Mouse (Mus musculus): ENCODE results near the gene Exosc6.
"Not testable (repeated sequence)": the region's sequence is repeated elsewhere in the genome, so short reads cannot be mapped to it uniquely, and the experiment has no call there.

Gene Exosc6

DNA sequence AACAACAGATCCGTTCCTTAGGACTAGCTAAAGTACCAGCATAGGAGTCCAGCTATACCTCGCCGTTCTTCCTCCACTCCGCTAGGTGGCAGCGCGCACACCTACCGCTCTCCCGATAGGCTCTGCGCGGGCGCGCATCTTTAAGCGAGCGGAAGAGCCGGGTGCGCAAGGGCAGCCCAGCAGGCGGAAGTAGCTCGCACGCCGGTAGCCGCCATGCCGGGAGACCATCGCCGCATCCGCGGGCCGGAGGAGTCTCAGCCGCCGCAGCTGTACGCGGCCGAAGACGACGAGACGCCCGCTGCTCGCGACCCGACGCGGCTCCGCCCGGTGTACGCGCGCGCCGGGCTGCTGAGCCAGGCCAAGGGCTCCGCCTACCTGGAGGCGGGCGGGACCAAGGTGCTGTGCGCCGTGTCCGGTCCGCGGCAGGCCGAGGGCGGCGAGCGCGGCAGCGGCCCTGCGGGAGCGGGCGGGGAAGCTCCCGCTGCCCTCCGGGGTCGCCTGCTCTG, at the start of gene Exosc6:
Exosc6 (plus strand) TSS at position 182 of the 506 bp plus-strand sequence.
- in situ Hi-C loops (cut with MseI, MboI): no loop called here

DNA sequence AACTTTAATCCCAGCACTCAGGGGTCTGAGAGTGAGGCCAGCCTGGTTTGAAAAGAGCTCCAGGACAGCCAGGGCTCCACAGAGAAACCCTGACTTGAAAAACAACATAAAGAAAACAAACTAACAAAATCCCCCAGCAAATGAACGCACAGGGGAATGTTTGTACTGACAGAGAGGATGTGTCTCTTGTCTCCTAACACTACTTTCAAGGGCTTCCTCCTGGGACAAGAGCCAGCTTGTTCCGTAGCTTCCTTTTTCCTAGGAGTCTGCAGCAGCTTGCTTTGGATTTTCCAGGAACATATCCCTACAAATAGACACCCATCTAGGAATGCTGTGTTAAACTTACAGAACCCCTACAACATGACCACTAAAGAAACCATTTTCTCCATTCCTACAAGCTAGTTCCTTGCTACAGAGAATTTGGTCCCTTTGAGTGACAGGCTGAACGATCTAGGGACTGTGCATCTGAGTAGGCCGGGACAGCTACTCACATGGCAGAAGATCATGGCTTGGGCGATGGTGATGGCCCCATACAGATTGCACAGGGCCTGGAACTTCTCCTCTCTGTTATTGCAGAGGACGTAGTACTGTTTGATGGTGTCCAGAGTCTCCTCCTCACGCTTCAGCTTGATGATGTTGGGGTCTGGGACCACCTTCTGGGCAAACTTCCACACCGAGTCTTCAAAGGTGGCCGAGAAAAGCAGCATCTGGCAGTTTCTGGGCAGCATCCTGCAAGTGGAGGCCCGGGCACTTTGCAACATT, 45.7 kb upstream of the Exosc6 start:
- in situ Hi-C loops (cut with MseI, MboI): not testable (repeated sequence)

DNA sequence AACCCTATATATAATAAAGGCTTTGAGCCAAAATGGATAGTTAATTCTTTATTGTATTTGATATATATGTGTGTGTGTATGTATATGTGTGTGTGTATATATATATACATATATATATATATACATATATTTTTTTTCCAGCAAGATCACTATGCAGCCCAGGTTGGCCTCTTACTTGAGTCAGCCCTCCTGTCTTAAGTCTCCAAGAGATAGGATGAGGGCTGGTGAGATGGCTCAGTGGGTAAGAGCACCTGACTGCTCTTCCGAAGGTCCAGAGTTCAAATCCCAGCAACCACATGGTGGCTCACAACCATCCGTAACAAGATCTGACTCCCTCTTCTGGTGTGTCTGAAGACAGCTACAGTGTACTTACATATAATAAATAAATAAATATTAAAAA, 29.5 kb upstream of the Exosc6 start:
- in situ Hi-C loops (cut with MseI, MboI): not testable (repeated sequence)

DNA sequence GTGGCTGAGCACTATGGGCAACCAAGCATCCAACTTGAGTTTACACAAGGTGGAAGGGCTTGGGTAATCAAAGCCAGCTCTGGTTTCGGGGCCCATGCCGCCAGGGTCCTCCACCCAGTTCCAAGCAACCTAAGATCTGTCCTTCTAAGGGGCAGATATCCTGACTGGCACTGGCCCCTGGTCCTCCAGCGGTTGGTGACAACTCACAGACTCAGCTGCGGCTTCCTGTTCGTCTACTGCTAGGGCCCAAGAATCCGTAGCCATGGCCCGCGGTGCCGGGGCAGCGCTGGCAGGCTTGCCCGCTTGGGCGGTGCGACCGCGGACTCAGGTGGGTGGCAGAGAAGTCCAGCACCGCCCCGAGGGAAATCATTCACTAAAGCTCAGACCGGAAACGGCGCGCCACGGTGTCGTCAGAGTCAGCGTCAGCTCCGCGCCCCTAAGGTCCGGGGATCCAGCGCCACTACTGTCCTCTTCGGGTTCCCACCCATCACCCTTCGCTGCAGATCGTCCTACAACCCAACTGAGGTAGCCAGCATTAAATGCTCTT, 28.7 kb upstream of the Exosc6 start:
- in situ Hi-C loops (cut with MseI, MboI): no loop called here

DNA sequence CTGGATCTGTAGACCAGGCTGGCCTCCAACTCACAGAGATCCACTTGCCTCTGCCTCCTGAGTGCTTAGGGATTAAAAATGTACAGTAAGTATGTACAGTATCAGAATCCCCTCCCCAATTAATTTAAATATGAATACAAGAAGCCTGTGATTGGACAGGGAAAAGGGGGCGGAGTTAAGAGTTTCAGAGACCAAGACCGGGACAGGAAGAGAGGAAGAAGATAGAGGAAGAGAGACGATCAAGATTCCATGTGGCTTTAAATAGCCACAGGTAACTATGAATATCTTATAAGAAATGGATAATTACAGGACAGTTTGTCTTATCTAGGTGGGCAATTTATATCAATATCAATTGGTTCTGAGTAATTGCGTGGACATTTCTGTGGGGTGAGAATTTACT, 26.6 kb upstream of the Exosc6 start:
- in situ Hi-C loops (cut with MseI, MboI): no loop called here

DNA sequence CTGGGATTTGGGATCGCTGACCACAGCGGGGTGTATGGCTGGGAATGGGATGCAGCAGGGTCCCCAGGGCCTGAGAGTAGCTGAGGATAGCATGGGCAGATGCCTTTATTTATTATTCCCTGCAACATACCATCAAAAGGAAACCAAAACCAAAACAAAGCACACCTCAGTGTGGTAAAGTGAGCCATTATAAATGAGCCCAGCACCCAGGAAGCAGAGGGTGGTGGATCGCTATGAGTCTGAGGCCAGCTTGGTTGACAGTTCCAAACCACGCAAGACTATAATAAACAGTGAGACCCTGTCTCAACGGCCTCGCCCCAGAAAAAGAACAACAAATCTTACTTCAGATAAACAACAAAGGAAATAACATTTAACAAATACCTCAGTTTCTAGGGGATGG, 26.1 kb upstream of the Exosc6 start:
- in situ Hi-C loops (cut with MseI, MboI): no loop called here

DNA sequence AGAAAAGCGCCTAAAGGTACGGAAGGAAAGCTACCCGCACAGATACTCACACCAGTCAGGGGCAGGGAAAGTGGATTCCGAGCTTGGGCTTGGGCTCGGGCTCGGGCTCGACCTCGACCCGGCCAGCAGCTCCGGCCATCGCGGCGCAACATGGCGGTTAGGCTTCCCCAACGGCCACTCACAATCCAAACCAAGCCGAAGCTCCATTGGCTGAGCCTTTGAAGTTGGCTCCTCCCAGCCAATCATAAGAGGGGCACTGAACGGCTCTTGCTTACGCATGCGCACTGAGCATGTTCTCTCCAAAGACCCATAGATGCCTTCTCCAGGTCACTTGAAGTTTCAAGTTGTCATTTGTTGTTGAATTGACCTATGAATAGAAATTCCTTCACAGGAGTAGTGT, 24.6 kb upstream of the Exosc6 start, which contains the start of gene Ddx19b:
Ddx19b (minus strand) TSS at position 180 of the 400 bp plus-strand sequence.
- in situ Hi-C loops (cut with MseI, MboI): no loop called here

DNA sequence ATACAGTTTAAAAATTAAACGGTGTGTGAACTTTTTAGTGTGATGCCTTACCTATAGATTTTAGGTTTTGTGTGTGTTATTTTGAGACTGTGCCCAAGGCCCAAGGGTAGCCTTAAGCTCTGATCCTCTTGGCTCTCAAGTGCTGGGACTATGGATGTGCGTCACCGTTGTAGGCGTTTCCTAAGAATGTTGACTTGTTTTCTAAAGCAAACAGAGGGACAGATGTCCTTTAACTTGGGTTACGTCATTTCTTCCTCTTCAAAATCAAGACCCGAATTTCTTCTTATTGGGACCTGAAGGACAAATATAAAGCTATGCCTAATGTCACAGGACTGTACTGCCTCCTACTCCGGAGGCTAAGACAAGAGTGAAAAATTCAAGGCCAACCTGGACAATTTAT, 23.2 kb upstream of the Exosc6 start, which contains the start of gene Aars:
Aars (plus strand) TSS at position 229 of the 400 bp plus-strand sequence.
- in situ Hi-C loops (cut with MseI, MboI): no loop called here

DNA sequence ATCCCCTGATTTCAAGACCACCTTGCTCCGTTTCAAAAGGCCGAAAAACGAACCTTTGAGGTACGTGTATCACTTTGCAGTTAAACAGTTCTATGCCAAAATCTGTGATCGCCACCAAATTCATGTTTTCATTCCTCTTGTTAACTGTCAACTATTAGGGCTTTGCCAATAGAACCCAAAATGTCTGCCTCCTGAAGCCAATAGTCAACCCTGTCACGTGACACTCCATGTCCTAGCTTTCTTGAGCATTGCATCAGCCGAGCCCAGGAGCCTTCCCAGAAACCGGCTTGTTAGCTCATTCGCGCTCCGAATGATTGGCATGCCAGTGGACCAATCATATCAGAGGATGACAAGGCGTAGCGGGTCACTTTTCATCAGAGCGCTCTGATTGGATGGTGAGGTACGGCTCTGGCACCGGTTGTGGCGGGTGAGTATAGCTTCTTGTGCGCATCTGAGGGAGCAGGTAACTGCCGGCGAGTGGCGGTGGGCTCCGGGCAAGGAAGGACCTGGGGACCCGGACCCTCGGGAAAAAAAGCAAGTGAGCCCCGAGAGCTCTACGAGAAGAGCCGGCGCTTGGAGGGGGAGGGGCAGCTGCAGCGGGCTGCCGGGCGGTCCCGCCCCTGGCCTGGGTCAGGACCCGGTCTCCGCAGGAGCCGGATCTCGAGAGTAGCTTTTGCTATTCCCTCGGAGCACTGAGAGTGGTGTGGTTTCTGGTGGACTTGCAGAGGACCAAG, 22.5 kb upstream of the Exosc6 start:
- in situ Hi-C loops (cut with MseI, MboI): no loop called here

DNA sequence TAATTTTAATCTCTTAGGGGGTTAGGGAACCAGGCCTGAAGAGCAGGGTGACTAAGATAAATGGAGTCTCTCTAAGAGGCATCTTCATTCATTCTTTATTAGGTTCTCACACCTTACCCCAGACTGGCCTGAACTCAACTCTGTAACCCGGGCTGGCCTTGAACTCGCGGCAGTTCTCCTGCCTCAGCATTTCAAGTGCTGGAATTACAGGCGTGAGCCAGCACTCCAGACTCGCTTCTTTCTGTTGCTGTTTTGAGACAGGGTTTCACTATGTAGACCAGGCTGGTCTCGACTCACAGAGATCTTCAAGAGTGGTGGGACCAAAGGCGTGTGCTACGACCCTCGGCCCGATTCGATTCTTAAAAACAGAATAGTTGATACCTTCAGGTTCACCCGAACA, 21.9 kb upstream of the Exosc6 start:
- in situ Hi-C loops (cut with MseI, MboI): no loop called here

DNA sequence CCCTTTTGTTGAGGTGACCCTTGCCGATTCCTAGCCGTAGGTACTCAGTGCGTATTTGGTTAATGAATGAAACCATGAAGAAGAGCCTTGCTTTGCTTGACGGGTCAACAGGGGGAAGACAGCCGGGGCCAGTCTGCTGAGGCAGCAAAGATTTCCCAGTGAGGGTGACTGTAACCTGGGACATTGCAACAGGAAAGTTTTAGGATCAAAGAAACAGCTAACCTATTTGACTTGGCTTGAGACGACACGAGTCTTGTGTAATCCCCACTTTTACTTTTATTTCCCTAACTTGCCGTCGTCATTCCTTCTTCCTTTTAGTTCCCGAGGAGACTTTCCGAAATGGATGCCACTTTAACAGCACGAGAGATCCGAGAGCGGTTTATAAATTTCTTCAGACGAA, 19.5 kb upstream of the Exosc6 start:
- in situ Hi-C loops (cut with MseI, MboI): no loop called here

DNA sequence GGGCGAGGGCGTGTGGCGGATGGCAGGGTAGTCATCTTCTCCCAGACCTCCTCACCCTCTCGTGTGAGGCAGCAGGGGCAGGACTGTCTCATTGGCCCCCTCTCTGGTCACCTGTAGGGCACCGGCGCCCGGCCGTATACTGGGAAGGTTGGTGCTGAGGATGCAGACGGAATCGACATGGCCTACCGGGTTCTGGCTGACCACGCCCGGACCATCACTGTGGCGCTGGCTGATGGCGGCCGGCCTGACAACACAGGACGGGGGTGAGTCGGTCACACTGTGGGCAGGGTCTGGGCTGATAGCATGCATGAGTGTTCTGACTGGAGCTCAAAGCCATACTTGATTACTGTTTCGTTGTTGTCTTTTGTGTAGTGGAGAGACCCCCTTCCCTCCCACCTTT, 13.6 kb upstream of the Exosc6 start:
- in situ Hi-C loops (cut with MseI, MboI): no loop called here

DNA sequence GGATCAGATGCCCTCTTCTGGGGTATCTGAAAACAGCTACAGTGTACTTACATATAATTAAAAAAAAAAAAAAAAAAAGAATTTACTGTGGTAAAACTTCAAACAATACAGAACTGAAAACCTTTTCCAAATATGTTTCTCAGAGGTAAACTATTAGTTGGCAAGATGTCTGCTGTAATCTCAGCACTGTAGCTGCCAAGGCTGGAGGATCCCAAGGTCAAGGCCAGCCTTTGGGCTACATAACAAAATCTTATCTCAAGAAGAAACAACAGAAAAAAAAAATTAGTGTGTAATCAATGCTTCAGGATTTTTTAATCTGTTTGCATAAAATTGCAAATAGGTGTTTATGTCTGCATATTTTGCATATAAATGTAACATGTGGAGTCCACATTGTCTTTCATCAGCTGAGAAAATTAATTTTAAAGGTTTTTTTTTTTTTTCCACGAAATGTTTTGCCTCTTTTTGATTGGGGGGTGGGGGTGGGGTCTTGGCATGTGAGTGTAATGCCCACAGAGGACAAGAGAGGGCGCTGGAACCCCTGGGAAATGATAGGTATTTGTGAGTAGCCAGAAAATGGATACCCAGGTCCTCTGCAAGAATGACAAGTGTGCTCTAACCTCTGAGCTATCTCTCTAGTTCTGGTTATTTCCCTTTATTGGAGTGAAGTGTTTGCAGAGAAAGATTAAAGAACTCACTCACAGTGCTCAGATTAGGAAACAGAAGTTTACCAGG, 12.0 kb upstream of the Exosc6 start:
- in situ Hi-C loops (cut with MseI, MboI): no loop called here

DNA sequence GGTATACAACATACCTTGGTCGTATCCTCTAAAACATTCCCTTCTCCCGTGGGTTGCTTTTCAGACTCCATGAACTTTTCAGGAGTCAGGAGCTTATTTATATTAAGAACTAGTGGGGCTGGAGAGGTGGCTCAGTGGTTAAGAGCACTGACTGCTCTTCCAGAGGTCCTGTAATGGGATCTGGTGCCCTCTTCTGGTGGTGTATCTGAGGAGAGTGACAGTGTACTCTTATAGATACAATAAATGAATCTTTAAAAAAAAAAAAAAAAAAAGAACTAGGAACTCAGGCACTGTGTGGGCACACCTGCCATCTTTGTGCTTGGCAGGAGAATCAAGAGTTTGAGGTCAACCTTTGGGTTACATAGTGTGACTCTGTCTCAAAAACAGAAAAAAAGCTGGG, 7.4 kb upstream of the Exosc6 start:
- in situ Hi-C loops (cut with MseI, MboI): no loop called here

DNA sequence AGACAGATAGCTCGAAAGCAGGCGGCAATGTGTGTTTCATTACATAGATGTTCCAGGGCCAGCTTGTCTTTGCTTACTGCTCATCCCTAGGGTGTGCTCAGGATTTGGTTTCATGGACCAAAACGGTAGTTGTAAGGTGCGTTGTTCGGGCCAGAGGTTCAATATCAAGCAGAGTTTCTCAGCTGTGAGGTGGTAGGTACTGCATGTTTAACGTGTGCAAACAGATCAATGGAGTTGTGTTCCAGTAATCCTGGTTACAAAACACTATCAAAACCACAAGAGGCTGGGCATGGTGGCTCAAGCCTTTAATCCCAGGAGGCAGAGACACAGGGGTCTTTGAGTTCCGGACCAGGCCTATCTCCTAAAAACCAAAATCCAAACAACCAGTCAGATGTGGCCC, 7.0 kb upstream of the Exosc6 start:
- in situ Hi-C loops (cut with MseI, MboI): no loop called here

DNA sequence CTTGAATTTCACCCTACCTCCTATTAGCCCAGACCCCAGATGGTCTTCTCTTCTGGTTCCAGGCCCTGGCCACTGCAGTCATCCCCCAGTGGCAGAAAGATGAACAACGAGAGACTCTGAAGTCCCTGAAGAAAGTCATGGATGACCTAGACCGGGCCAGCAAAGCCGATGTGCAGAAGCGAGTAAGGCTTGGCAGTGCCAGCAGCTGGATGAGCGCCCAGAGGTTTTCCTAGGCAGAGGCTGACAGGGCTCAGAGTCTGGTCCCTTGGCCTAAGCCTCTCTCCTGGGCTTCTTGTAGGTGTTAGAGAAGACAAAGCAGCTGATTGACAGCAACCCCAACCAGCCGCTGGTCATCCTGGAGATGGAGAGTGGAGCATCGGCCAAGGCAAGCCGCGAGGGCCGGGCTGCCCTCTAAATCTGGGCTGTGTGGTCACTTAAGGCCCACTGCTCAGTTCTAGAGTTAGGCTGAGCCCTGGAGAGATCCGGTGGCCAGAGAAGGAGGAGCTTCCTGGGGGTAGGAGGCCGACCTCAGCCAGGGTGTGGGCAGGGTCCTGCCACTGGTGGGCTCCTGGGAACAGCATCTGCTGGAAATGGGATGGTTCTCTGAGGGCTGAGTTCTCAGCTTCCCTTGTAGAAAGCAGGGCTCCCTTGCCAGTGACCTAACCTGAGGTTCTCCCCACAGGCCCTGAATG, 2.2 kb upstream of the Exosc6 start:
- in situ Hi-C loops (cut with MseI, MboI): no loop called here

DNA sequence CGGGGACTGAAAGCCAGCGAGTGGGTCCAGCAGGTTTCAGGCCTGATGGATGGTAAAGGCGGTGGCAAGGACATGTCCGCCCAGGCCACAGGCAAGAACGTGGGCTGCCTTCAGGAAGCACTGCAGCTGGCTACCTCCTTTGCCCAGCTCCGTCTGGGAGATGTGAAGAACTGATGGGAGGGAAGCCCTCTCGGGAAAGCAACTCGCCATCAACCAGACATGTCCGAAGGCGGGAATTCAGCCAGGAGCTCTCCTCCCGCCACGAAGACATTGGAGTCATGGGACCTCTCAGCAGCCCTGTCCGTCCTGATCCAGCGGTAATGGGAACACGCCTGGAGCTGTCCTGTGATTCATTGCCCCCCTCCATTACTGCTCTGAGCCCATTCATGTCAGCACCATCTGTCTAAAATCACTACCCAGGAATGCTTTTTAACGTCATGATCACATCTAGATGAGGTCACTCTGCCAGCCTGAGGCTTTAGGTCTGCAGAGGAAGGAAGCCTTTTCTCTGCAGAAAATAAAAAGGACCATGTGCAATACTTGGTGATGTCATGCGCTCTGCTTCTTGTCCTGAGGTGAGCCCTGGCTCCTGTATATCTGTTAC, 1.0 kb upstream of the Exosc6 start:
- in situ Hi-C loops (cut with MseI, MboI): no loop called here

DNA sequence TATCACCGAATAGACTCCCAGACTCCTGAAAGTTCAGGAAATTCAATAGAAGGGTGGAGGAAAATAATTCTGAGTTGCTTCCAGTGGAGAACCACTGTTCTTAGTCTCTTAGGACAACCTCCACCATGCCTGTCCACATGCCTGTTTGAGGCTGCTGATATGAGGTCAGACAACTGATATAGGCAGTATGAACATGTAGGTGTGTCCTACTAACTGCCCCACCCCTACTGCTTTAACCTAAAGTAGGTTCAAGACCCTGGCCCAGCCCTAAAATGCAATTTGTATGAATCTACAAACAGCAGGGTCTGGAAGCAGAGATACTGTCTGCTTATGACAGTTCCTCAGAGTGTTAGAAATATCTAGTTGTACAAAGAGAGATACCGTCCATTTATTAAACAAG, 478 bp upstream of the Exosc6 start:
- in situ Hi-C loops (cut with MseI, MboI): no loop called here

DNA sequence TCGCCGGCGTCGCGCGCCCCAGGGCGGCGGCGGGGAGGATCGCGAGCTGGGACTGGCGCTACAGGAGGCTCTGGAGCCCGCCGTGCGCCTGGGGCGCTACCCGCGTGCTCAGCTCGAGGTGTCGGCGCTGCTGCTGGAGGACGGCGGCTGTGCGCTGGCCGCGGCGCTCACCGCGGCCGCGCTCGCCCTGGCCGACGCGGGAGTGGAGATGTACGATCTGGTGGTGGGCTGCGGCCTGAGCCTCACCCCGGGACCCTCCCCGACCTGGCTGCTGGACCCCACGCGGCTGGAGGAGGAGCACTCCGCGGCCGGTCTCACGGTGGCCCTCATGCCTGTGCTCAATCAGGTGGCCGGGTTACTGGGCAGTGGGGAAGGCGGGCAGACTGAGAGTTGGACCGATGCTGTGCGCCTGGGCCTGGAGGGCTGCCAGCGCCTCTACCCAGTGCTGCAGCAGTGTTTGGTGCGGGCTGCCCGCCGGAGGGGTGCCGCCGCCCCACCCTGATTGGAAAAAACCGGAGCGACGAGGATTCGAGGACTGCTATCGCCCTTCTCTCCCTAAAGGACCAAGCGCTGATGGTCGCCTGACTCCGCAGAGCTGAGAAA, 653 bp downstream of the Exosc6 start:
- in situ Hi-C loops (cut with MseI, MboI): no loop called here

DNA sequence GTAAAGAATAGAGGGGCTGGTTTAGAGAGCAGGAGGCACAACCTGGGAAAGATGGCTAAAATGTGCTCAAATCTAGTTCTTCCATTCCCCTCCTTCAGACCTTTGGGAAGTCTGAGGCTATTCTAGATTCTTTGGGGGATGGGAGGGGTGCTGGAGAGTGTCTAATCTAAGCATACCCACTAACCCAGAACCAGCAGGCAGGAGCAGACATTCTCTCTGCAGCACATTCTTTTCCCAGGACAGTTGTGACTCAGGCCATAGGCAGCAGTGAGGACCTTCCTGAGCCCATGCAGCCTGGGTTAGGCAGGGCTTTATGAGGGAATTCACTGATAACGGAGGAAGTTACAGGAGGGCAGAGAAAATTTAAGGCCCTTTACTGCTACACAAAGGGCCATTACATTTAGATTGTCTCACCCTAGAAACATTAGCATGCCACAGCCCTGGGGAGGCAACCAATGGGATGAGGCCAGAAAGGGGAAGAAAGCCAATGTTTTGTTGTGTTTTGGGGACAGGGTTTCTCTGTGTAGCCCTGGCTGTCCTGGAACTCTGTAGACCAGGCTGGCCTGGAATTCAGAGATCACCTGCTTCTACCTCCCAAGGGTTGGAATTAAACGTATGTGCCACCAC, 2.9 kb downstream of the Exosc6 start:
- in situ Hi-C loops (cut with MseI, MboI): no loop called here
